Mouse (Mus musculus): Measurements from ENCODE around the gene Letmd1.

- TF ChIP-seq CTCF (IDR thresholded peaks at IDR 0.05; ENCODE audit: low read depth, low read length): no peak
- TF ChIP-seq POLR2A (IDR thresholded peaks at IDR 0.05; ENCODE audit: borderline replicate concordance, low read depth, low read length): peak; percentile 94; the same call in 1 of the 2 replicates
Measured at GRCm38 (mm10) chr15:100495102-100495501, 26.3 kb downstream of the Letmd1 start, which contains the start of gene Csrnp2.
